Mouse (Mus musculus) heart, embryonic 15.5 days (tissue): ENCODE measurements at regions not wholly inside any gene's neighbourhood (a gene's known extent, or its start where the extent isn't known, plus 50 kb on each side); places are given as distances from the start of the nearest gene placed in this dataset.
A peak's percentile ranks its signal among the peaks of the same experiment; 100 is the strongest.

Experiments
- ATAC-seq: fragments of 200-750 bp; cut with Nextera tagmentation; replicated peaks from 2 replicates; pipeline ENCODE4 v1.8.0; 2017; ENCODE audit warnings: low read depth, moderate TSS enrichment; ENCODE audit not compliant: insufficient number of reproducible peaks, insufficient read depth, low FRiP score
- H3K27ac ChIP-seq: fragments of 300-500 bp; sonication (generic); 2 replicates; pipeline ENCODE4 v1.5.1; 2015; ENCODE audit warnings: mild to moderate bottlenecking, inconsistent platforms
- H3K27me3 ChIP-seq: fragments of 300-500 bp; sonication (generic); 2 replicates; pipeline ENCODE4 v1.6.1; 2015; ENCODE audit warnings: inconsistent platforms
- H3K36me3 ChIP-seq: fragments of 300-500 bp; sonication (generic); 2 replicates; pipeline ENCODE4 v1.6.1; 2015; ENCODE audit warnings: mild to moderate bottlenecking, inconsistent platforms
- H3K4me1 ChIP-seq: fragments of 300-500 bp; sonication (generic); replicated peaks from 2 replicates; pipeline ENCODE4 v1.6.1; 2015; ENCODE audit warnings: inconsistent platforms
- H3K4me2 ChIP-seq: fragments of 300-500 bp; sonication (generic); 2 replicates; pipeline ENCODE4 v1.6.1; 2015; ENCODE audit warnings: inconsistent platforms, mild to moderate bottlenecking, moderate library complexity
- H3K4me3 ChIP-seq: fragments of 300-500 bp; sonication (generic); 2 replicates; pipeline ENCODE4 v1.5.1; 2015; ENCODE audit warnings: mild to moderate bottlenecking, inconsistent platforms
- H3K9ac ChIP-seq: fragments of 300-500 bp; sonication (generic); 2 replicates; pipeline ENCODE4 v1.6.1; 2015; ENCODE audit warnings: mild to moderate bottlenecking, inconsistent platforms
- H3K9me3 ChIP-seq: fragments of 300-500 bp; sonication (generic); replicated peaks from 2 replicates; pipeline ENCODE4 v1.6.1; 2016; ENCODE audit warnings: inconsistent platforms
- WGBS: fragments of 180-500 bp; shearing (Covaris S2); methylation state at CpG from one replicate; pipeline ENCODE4 v1.1.7; 2015; ENCODE audit warnings: mixed read lengths; 5-methylcytosine and 5-hydroxymethylcytosine counted together

- H3K9ac ChIP-seq: no peak overlapping the region
- no peak overlapping the region for H3K4me2 ChIP-seq
- ATAC-seq: no peak
- no peaks in the 10 kb centered on the region for H3K36me3 ChIP-seq
- no peaks in the 10 kb centered on the region for H3K4me1 ChIP-seq
- no peak overlapping the region for H3K4me3 ChIP-seq
- no peaks in the 10 kb centered on the region for H3K27me3 ChIP-seq
- 73% methylated on average over 1 of the region's 1 CpGs for WGBS
- no peaks in the 10 kb centered on the region for H3K9me3 ChIP-seq
- no peak overlapping the region for H3K27ac ChIP-seq
Observed at GRCm38 (mm10) chr5:126862078-126862477, 379.5 kb upstream of the Tmem132c start.

- Histone ChIP-seq H3K9ac (no peak overlapping the region), H3K27ac (no peak overlapping the region), H3K4me3 (no peak overlapping the region), H3K27me3 (no peaks in the 10 kb centered on the region), H3K36me3 (no peaks in the 10 kb centered on the region), H3K4me1 (0 out of 2 replicates have a peak, but pooled peaks cover 2% of the 10 kb centered on the region), H3K9me3 (no peaks in the 10 kb centered on the region), H3K4me2 (no peak overlapping the region)
- 0 out of 2 replicates have a peak, but pooled peaks have one; percentile 47 for ATAC-seq
- WGBS: 38% methylated on average over 1 of the region's 1 CpGs
Observed at GRCm38 (mm10) chr5:126875842-126876241, 365.8 kb upstream of the Tmem132c start.

- Histone ChIP-seq H3K9ac (no peak overlapping the region), H3K4me2 (no peak overlapping the region), H3K27ac (peak overlapping the region; percentile 63), H3K9me3 (peaks cover 7% of the 10 kb centered on the region; the same call in 1 of the 2 replicates), H3K4me1 (peaks cover 17% of the 10 kb centered on the region), H3K27me3 (no peaks in the 10 kb centered on the region), H3K4me3 (no peak overlapping the region), H3K36me3 (no peaks in the 10 kb centered on the region)
- ATAC-seq: peak; percentile 43; the same call in 1 of the 2 replicates
- 41% methylated on average over 1 of the region's 1 CpGs for WGBS
Observed at GRCm38 (mm10) chr5:126890710-126891109, 350.9 kb upstream of the Tmem132c start.

GRCm38 (mm10) chr5:126893063-126893462 lies 348.5 kb upstream of the Tmem132c start:
- ATAC-seq: no peak
- Histone ChIP-seq H3K4me3 (no peak overlapping the region), H3K27me3 (no peaks in the 10 kb centered on the region), H3K4me1 (peaks cover 17% of the 10 kb centered on the region), H3K27ac (no peak overlapping the region), H3K9ac (no peak overlapping the region), H3K36me3 (no peaks in the 10 kb centered on the region), H3K4me2 (no peak overlapping the region), H3K9me3 (peaks cover 7% of the 10 kb centered on the region; the same call in 1 of the 2 replicates)
- WGBS: 89% methylated on average over 4 of the region's 4 CpGs

GRCm38 (mm10) chr5:126910084-126910483 lies 331.5 kb upstream of the Tmem132c start:
- Histone ChIP-seq H3K9me3 (no peaks in the 10 kb centered on the region), H3K27ac (no peak overlapping the region), H3K27me3 (no peaks in the 10 kb centered on the region), H3K4me2 (no peak overlapping the region), H3K36me3 (no peaks in the 10 kb centered on the region), H3K4me1 (no peaks in the 10 kb centered on the region), H3K9ac (no peak overlapping the region), H3K4me3 (no peak overlapping the region)
- WGBS: 78% methylated on average over 2 of the region's 2 CpGs
- no peak for ATAC-seq

- Histone ChIP-seq H3K4me2 (no peak overlapping the region), H3K9ac (no peak overlapping the region), H3K36me3 (no peaks in the 10 kb centered on the region), H3K4me1 (no peaks in the 10 kb centered on the region), H3K9me3 (no peaks in the 10 kb centered on the region), H3K27me3 (no peaks in the 10 kb centered on the region), H3K4me3 (no peak overlapping the region), H3K27ac (no peak overlapping the region)
- no peak for ATAC-seq
- WGBS: 66% methylated on average over 7 of the region's 7 CpGs
Observed at GRCm38 (mm10) chr5:126917300-126917699, 324.3 kb upstream of the Tmem132c start.

- Histone ChIP-seq H3K4me3 (no peak overlapping the region), H3K27ac (no peak overlapping the region), H3K9ac (no peak overlapping the region), H3K4me1 (no peaks in the 10 kb centered on the region), H3K36me3 (no peaks in the 10 kb centered on the region), H3K27me3 (no peaks in the 10 kb centered on the region), H3K9me3 (no peaks in the 10 kb centered on the region), H3K4me2 (no peak overlapping the region)
- no peak for ATAC-seq
- 44% methylated on average over 2 of the region's 2 CpGs for WGBS
Observed at GRCm38 (mm10) chr5:126933466-126933865, 308.1 kb upstream of the Tmem132c start.

GRCm38 (mm10) chr5:126944861-126945260 lies 296.7 kb upstream of the Tmem132c start:
- H3K9me3 ChIP-seq: no peaks in the 10 kb centered on the region
- ATAC-seq: no peak
- H3K36me3 ChIP-seq: no peaks in the 10 kb centered on the region

GRCm38 (mm10) chr5:126954189-126954588 lies 287.4 kb upstream of the Tmem132c start:
- H3K27ac ChIP-seq: no peak overlapping the region
- H3K9me3 ChIP-seq: no peaks in the 10 kb centered on the region
- H3K4me3 ChIP-seq: no peak overlapping the region
- H3K4me2 ChIP-seq: no peak overlapping the region
- no peak for ATAC-seq
- 70% methylated on average over 5 of the region's 5 CpGs for WGBS
- H3K27me3 ChIP-seq: no peaks in the 10 kb centered on the region
- no peaks in the 10 kb centered on the region for H3K4me1 ChIP-seq
- no peaks in the 10 kb centered on the region for H3K36me3 ChIP-seq
- no peak overlapping the region for H3K9ac ChIP-seq

More at GRCm38 (mm10) chr5:126944861-126945260, 296.7 kb upstream of the Tmem132c start:
- WGBS: 59% methylated on average over 7 of the region's 7 CpGs
- no peaks in the 10 kb centered on the region for H3K27me3 ChIP-seq
- no peak overlapping the region for H3K4me2 ChIP-seq
- no peak overlapping the region for H3K4me3 ChIP-seq
- no peaks in the 10 kb centered on the region for H3K4me1 ChIP-seq
- no peak overlapping the region for H3K27ac ChIP-seq
- no peak overlapping the region for H3K9ac ChIP-seq

GRCm38 (mm10) chr5:126954634-126955033 lies 287.0 kb upstream of the Tmem132c start:
- 83% methylated on average over 6 of the region's 6 CpGs for WGBS
- no peaks in the 10 kb centered on the region for H3K9me3 ChIP-seq
- no peak overlapping the region for H3K4me3 ChIP-seq
- H3K27me3 ChIP-seq: no peaks in the 10 kb centered on the region
- H3K36me3 ChIP-seq: no peaks in the 10 kb centered on the region
- no peak for ATAC-seq
- H3K4me1 ChIP-seq: no peaks in the 10 kb centered on the region
- H3K9ac ChIP-seq: no peak overlapping the region
- H3K4me2 ChIP-seq: no peak overlapping the region
- H3K27ac ChIP-seq: no peak overlapping the region

- WGBS: 75% methylated on average over 4 of the region's 4 CpGs
- no peak overlapping the region for H3K4me3 ChIP-seq
Observed at GRCm38 (mm10) chr5:126964577-126964976, 277.0 kb upstream of the Tmem132c start.

GRCm38 (mm10) chr5:126967076-126967475 lies 274.5 kb upstream of the Tmem132c start:
- H3K27me3 ChIP-seq: no peaks in the 10 kb centered on the region
- H3K27ac ChIP-seq: no peak overlapping the region
- H3K9ac ChIP-seq: no peak overlapping the region
- 65% methylated on average over 4 of the region's 4 CpGs for WGBS
- H3K4me3 ChIP-seq: no peak overlapping the region
- H3K36me3 ChIP-seq: no peaks in the 10 kb centered on the region
- no peaks in the 10 kb centered on the region for H3K9me3 ChIP-seq
- H3K4me1 ChIP-seq: no peaks in the 10 kb centered on the region
- no peak overlapping the region for H3K4me2 ChIP-seq
- ATAC-seq: no peak

More at GRCm38 (mm10) chr5:126964577-126964976, 277.0 kb upstream of the Tmem132c start:
- no peaks in the 10 kb centered on the region for H3K9me3 ChIP-seq
- no peak overlapping the region for H3K27ac ChIP-seq
- H3K9ac ChIP-seq: no peak overlapping the region
- H3K27me3 ChIP-seq: no peaks in the 10 kb centered on the region
- no peaks in the 10 kb centered on the region for H3K36me3 ChIP-seq
- no peak for ATAC-seq
- H3K4me1 ChIP-seq: no peaks in the 10 kb centered on the region
- H3K4me2 ChIP-seq: no peak overlapping the region
